Mouse (Mus musculus): ENCODE data around the gene Pianp. TPM values are rescaled to one million over a fixed set of nuclear protein-coding genes. Genes with fewer than 3 reads are reported as not detected.

Pianp gene
- polyA plus RNA-seq, 1 experiment from 2014 or later, result 5.0 TPM

DNA sequence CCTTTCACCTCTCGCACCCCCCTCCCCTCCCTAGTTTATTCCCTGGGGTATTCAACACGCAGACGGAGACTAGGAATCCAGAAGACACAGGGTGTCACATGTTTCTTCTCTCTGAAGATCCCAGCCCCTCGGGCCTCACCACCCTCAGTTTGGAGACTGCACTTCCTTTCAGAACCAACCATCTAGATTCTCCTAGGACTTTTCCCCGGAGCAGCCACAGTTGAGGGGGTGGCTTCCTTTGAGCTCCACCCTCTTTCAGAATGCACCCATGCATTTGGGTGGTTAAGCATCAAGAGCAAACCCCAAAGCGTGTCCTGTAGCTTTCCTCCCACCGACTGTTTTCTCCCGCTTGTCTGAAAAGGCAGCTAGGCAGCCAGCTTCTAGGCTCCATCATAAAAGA, 1.6 kb downstream of the Pianp start:
- H3K9me3 ChIP-seq (ENCODE audit: control insufficient read depth, low read length), result no peaks in the 10 kb centered on the region
- H3K27ac ChIP-seq (replicated peaks; ENCODE audit: low read depth, low read length), result no peak overlapping the region
- no peak for ATAC-seq (ENCODE audit: low read depth)
- peak overlapping the region; percentile 68; the same call in 1 of the 2 replicates for H3K4me3 ChIP-seq (ENCODE audit: low read depth, low read length)
- peak overlapping the region; percentile 99 for H3K4me2 ChIP-seq (ENCODE audit: low read depth, low read length)
- peak overlapping the region; percentile 75; the same call in 1 of the 2 replicates for H3K9ac ChIP-seq (ENCODE audit: low read depth, low read length)
- DNase-seq (ENCODE audit: low spot score), result no peak
- WGBS, result 9% methylated on average over 8 of the region's 8 CpGs
- peaks cover 8% of the 10 kb centered on the region for H3K4me1 ChIP-seq (ENCODE audit: control insufficient read depth, insufficient read depth, low read length)
- H3K27me3 ChIP-seq (replicated peaks; ENCODE audit: control insufficient read depth, insufficient read depth, low read length), result peaks cover 82% of the 10 kb centered on the region
- H3K36me3 ChIP-seq (ENCODE audit: control insufficient read depth, insufficient read depth, low read length), result no peaks in the 10 kb centered on the region

DNA sequence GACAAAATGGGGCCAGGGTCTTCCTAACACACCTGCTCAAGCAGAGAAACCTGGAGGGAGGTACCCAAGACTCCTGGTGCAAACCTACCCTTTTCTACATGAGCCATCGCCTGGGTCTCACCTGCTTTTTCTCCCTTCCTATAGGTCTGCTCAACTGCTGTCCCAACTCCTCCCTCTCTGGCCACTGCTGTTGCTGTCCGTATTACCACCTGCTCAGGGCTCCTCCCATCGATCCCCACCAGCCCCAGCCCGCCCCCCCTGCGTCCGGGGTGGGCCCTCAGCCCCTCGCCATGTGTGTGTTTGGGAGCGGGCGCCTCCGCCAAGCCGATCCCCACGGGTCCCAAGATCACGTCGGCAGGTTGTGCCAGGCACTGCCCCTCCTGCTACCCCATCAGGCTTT, 2.6 kb downstream of the Pianp start:
- Histone ChIP-seq H3K4me3 (ENCODE audit: low read depth, low read length) (no peak overlapping the region), H3K4me1 (ENCODE audit: control insufficient read depth, insufficient read depth, low read length) (peaks cover 8% of the 10 kb centered on the region), H3K9me3 (ENCODE audit: control insufficient read depth, low read length) (no peaks in the 10 kb centered on the region), H3K36me3 (ENCODE audit: control insufficient read depth, insufficient read depth, low read length) (no peaks in the 10 kb centered on the region), H3K27me3 (replicated peaks; ENCODE audit: control insufficient read depth, insufficient read depth, low read length) (peaks cover 72% of the 10 kb centered on the region), H3K4me2 (ENCODE audit: low read depth, low read length) (no peak overlapping the region), H3K9ac (ENCODE audit: low read depth, low read length) (no peak overlapping the region), H3K27ac (replicated peaks; ENCODE audit: low read depth, low read length) (no peak overlapping the region)
- ATAC-seq (ENCODE audit: low read depth), result no peak
- DNase-seq (ENCODE audit: low spot score), result no peak
- WGBS, result 32% methylated on average over 14 of the region's 14 CpGs

DNA sequence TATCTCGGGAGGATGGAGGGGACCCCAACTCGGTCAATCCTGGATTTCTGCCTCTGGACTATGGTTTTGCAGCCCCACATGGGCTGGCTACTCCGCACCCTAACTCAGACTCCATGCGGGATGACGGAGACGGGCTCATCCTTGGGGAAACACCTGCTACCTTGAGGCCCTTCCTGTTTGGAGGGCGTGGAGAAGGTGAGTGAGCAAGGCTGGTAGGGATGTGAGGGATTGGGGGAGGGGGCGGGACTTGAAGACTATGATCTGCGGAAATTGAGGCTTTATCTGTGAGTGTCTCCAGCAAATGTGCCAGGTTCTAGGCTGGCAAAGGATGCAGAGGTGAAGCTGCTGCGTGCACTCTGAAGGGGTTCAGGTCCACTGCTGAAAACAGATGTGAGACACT, 3.1 kb downstream of the Pianp start:
- H3K4me2 ChIP-seq (ENCODE audit: low read depth, low read length), result no peak overlapping the region
- H3K4me3 ChIP-seq (ENCODE audit: low read depth, low read length), result no peak overlapping the region
- peaks cover 8% of the 10 kb centered on the region for H3K4me1 ChIP-seq (ENCODE audit: control insufficient read depth, insufficient read depth, low read length)
- no peaks in the 10 kb centered on the region for H3K9me3 ChIP-seq (ENCODE audit: control insufficient read depth, low read length)
- H3K36me3 ChIP-seq (ENCODE audit: control insufficient read depth, insufficient read depth, low read length), result no peaks in the 10 kb centered on the region
- 35% methylated on average over 10 of the region's 10 CpGs for WGBS
- no peak overlapping the region for H3K9ac ChIP-seq (ENCODE audit: low read depth, low read length)
- no peak for ATAC-seq (ENCODE audit: low read depth)
- H3K27me3 ChIP-seq (replicated peaks; ENCODE audit: control insufficient read depth, insufficient read depth, low read length), result peaks cover 68% of the 10 kb centered on the region
- H3K27ac ChIP-seq (replicated peaks; ENCODE audit: low read depth, low read length), result no peak overlapping the region
- DNase-seq (ENCODE audit: low spot score), result no peak

DNA sequence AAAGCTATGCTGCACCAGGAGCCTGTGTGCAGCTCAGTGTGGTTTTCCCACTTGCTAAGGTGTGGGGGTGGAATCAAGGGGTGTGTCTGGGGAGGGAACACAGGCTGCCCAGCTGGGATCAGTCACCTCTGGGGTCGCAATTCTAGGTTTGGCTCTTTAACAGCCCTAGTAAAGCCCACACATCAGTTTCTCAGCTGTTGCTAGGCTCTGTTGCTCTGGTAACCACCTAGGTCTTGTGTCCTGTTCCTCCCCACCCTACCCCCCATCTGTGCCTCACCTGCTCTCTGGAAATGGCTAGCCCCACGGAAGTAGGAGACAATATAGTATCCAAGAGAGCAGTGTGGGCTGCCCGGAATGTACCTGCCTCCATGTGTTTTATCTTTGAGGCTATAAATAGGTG, 7.2 kb downstream of the Pianp start:
- Histone ChIP-seq H3K4me3 (ENCODE audit: low read depth, low read length) (no peak overlapping the region), H3K27ac (replicated peaks; ENCODE audit: low read depth, low read length) (no peak overlapping the region), H3K9ac (ENCODE audit: low read depth, low read length) (no peak overlapping the region), H3K27me3 (replicated peaks; ENCODE audit: control insufficient read depth, insufficient read depth, low read length) (peaks cover 34% of the 10 kb centered on the region), H3K9me3 (ENCODE audit: control insufficient read depth, low read length) (no peaks in the 10 kb centered on the region), H3K36me3 (ENCODE audit: control insufficient read depth, insufficient read depth, low read length) (no peaks in the 10 kb centered on the region), H3K4me1 (ENCODE audit: control insufficient read depth, insufficient read depth, low read length) (peaks cover 13% of the 10 kb centered on the region; the same call in 1 of the 2 replicates), H3K4me2 (ENCODE audit: low read depth, low read length) (no peak overlapping the region)
- ATAC-seq (ENCODE audit: low read depth), result no peak
- DNase-seq (ENCODE audit: low spot score), result no peak
- 37% methylated on average over 3 of the region's 3 CpGs for WGBS

DNA sequence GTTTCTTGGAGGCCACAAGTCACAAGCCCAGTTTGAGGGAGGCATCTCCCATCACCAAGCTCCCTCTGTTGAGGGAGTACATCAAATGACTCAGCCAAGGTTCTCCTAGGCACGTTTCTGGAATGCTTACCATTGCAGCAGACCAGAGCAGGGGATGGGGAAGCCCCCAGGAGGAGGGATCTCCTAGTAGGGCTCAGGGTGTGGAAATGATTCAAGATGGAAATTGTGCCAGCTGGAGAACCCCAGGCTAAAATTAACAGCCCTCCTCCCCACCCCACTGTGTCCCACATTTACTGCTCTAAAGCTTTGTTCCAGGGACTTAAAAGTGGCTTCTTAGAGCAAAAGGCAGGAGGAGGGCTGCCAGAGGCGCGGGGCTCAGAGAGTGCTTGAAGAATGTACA, 8.6 kb downstream of the Pianp start:
- Histone ChIP-seq H3K4me2 (ENCODE audit: low read depth, low read length) (no peak overlapping the region), H3K9ac (ENCODE audit: low read depth, low read length) (peak overlapping the region; percentile 30; the same call in 1 of the 2 replicates), H3K27ac (replicated peaks; ENCODE audit: low read depth, low read length) (no peak overlapping the region), H3K4me1 (ENCODE audit: control insufficient read depth, insufficient read depth, low read length) (peaks cover 12% of the 10 kb centered on the region; the same call in 1 of the 2 replicates), H3K36me3 (ENCODE audit: control insufficient read depth, insufficient read depth, low read length) (no peaks in the 10 kb centered on the region), H3K9me3 (ENCODE audit: control insufficient read depth, low read length) (no peaks in the 10 kb centered on the region), H3K27me3 (replicated peaks; ENCODE audit: control insufficient read depth, insufficient read depth, low read length) (peaks cover 21% of the 10 kb centered on the region), H3K4me3 (ENCODE audit: low read depth, low read length) (no peak overlapping the region)
- DNase-seq (ENCODE audit: low spot score), result no peak
- WGBS, result 36% methylated on average over 3 of the region's 3 CpGs
- no peak for ATAC-seq (ENCODE audit: low read depth)

DNA sequence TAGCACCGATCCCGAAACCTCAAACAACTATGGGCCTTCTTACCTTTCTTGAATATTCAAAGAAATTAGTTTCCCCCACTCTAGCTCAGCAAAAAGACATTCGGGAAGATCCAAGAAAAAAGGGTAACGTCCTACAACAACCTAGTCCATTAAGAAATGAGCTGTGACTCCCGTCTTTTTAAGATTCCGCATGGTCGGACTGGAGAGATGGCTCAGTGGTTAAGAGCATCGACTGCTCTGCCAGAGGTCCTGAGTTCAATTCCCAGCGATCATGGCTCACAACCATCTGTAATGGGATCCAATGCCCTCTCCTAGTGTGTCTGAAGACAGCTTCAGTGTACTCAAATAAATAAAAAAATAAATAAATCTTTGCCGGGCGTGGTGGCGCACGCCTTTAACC, 11.6 kb downstream of the Pianp start:
- Histone ChIP-seq H3K9ac (ENCODE audit: low read depth, low read length) (peak overlapping the region; percentile 68), H3K36me3 (ENCODE audit: control insufficient read depth, insufficient read depth, low read length) (peaks cover 25% of the 10 kb centered on the region), H3K4me2 (ENCODE audit: low read depth, low read length) (peak overlapping the region; percentile 92), H3K4me3 (ENCODE audit: low read depth, low read length) (peak overlapping the region; percentile 85), H3K27me3 (replicated peaks; ENCODE audit: control insufficient read depth, insufficient read depth, low read length) (no peaks in the 10 kb centered on the region), H3K9me3 (ENCODE audit: control insufficient read depth, low read length) (no peaks in the 10 kb centered on the region), H3K4me1 (ENCODE audit: control insufficient read depth, insufficient read depth, low read length) (peaks cover 25% of the 10 kb centered on the region), H3K27ac (replicated peaks; ENCODE audit: low read depth, low read length) (peak overlapping the region; percentile 98)
- DNase-seq (ENCODE audit: low spot score) (no peak), ATAC-seq (ENCODE audit: low read depth) (no peak)
- 46% methylated on average over 13 of the region's 13 CpGs for WGBS

DNA sequence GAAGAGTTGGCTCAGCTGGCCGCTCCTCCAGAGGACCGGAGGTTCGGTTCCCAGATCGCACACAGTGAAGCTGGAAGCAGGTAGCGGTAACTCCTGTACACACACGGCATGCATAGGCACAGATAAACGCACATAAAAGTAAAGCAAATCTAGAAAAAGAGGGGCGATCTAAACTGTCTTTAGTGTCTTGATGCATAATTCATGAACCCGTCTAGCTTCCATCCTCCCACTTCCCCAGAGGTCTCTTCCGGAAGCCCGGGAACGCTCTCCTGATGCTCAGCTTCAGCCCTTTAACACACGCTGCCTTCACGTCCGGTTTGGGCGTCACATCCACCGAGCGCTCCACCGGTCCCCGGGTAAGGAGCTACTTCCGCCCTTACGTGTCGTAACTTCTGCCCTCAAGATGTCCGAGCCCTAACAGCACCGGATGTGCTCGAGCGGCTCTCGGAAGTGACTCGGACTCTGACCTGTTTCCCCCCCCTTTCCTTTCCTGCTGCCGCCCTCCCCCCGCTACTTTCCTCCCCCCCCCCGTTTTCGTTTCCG, 12.2 kb downstream of the Pianp start:
- DNase-seq (ENCODE audit: low spot score) (peak; percentile 100), ATAC-seq (ENCODE audit: low read depth) (peak; percentile 99)
- WGBS, result under 1% methylated on average over 32 of the region's 34 CpGs
- H3K27me3 ChIP-seq (replicated peaks; ENCODE audit: control insufficient read depth, insufficient read depth, low read length), result no peaks in the 10 kb centered on the region
- no peaks in the 10 kb centered on the region for H3K9me3 ChIP-seq (ENCODE audit: control insufficient read depth, low read length)
- peak overlapping the region; percentile 92 for H3K4me2 ChIP-seq (ENCODE audit: low read depth, low read length)
- peak overlapping the region; percentile 85 for H3K4me3 ChIP-seq (ENCODE audit: low read depth, low read length)
- H3K27ac ChIP-seq (replicated peaks; ENCODE audit: low read depth, low read length), result peak overlapping the region; percentile 98
- peaks cover 28% of the 10 kb centered on the region for H3K36me3 ChIP-seq (ENCODE audit: control insufficient read depth, insufficient read depth, low read length)
- H3K9ac ChIP-seq (ENCODE audit: low read depth, low read length), result peak overlapping the region; percentile 98
- H3K4me1 ChIP-seq (ENCODE audit: control insufficient read depth, insufficient read depth, low read length), result peaks cover 25% of the 10 kb centered on the region

DNA sequence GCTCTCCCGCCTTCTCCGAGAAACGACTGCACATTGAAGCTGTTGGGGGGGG, 12.5 kb downstream of the Pianp start, which contains the start of gene Zfp384:
Gene Zfp384 (plus strand): TSS at position 17 of the 52 bp plus-strand sequence.
- no peak for DNase-seq (ENCODE audit: low spot score)
- peak within 1 kb of the TSS; percentile 92 for H3K4me2 ChIP-seq (ENCODE audit: low read depth, low read length)
- peaks cover 25% of the 10 kb centered on the region for H3K4me1 ChIP-seq (ENCODE audit: control insufficient read depth, insufficient read depth, low read length)
- H3K9ac ChIP-seq (ENCODE audit: low read depth, low read length), result peak within 1 kb of the TSS; percentile 98
- 0% methylated on average over 3 of the region's 3 CpGs for WGBS
- no peaks in the 10 kb centered on the region for H3K27me3 ChIP-seq (replicated peaks; ENCODE audit: control insufficient read depth, insufficient read depth, low read length)
- H3K27ac ChIP-seq (replicated peaks; ENCODE audit: low read depth, low read length), result peak within 1 kb of the TSS; percentile 98
- H3K4me3 ChIP-seq (ENCODE audit: low read depth, low read length), result peak within 1 kb of the TSS; percentile 85
- H3K9me3 ChIP-seq (ENCODE audit: control insufficient read depth, low read length), result no peaks in the 10 kb centered on the region
- ATAC-seq (ENCODE audit: low read depth), result no peak
- H3K36me3 ChIP-seq (ENCODE audit: control insufficient read depth, insufficient read depth, low read length), result peaks cover 31% of the 10 kb centered on the region

DNA sequence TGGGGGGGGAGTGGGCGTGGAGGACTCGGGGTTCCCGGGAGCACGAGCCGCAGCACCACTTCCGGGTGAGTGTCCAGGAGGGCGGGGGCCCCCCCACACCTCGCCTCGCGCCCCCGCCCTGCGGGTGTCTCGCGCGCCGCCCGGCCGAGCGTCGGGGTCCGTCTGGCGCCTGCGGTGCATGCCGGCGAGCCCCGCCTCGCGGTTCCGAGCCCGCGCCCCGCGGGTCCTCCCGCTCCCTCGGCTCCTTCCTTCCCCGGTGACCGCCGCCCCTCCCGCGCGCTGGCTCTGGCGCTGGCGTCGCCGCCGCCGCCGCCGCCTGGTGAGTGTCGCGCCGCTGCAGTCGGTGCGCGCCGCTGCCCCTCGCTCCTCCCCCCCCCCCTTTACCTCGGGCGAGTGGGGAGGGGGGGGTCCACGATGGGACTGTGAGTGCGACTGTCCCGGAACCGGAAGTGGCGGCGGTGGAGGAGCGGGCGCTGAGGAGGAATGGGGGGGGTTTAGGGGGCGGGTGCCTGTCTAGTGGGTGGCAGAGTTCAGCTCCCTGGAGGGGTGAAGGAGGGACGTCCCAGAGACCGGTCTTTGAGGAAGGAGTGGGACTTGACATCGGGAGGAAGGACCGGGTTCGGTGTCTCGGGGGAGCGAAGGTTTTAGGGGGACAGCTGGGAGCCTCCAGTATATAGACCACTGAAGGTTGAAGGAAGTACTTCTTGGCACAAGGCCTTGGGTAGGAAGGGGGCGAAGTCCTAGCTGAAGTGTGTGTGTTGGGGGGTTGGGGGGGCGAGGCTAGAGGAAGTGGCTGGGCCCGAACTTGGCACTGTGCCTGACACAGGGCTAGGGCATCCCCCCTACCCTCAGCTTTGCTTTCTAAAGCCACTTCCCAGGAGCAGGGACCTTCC, 12.9 kb downstream of the Pianp start:
- Histone ChIP-seq H3K27ac (replicated peaks; ENCODE audit: low read depth, low read length) (peak overlapping the region; percentile 98), H3K4me2 (ENCODE audit: low read depth, low read length) (peak overlapping the region; percentile 92), H3K27me3 (replicated peaks; ENCODE audit: control insufficient read depth, insufficient read depth, low read length) (no peaks in the 10 kb centered on the region), H3K4me1 (ENCODE audit: control insufficient read depth, insufficient read depth, low read length) (peaks cover 25% of the 10 kb centered on the region), H3K9ac (ENCODE audit: low read depth, low read length) (peak overlapping the region; percentile 98), H3K36me3 (ENCODE audit: control insufficient read depth, insufficient read depth, low read length) (peaks cover 35% of the 10 kb centered on the region), H3K9me3 (ENCODE audit: control insufficient read depth, low read length) (no peaks in the 10 kb centered on the region), H3K4me3 (ENCODE audit: low read depth, low read length) (peak overlapping the region; percentile 85)
- peak; percentile 93 for DNase-seq (ENCODE audit: low spot score)
- ATAC-seq (ENCODE audit: low read depth), result peak; percentile 84
- 0% methylated on average over 16 of the region's 78 CpGs for WGBS

All from embryonic facial prominence, embryonic 14.5 days (tissue).